Mouse (Mus musculus) bone marrow macrophage, adult 2 months (primary cell): ENCODE measurements around the gene Cacna2d3.

Experiments
- CTCF ChIP-seq: IDR thresholded peaks from 2 replicates; pipeline ENCODE4 v1.5.1; 2012; ENCODE audit warnings: low read depth, mild to moderate bottlenecking, low read length, moderate library complexity
- POLR2A ChIP-seq: IDR thresholded peaks from 2 replicates; pipeline ENCODE4 v1.6.1; 2012; ENCODE audit warnings: mild to moderate bottlenecking, low read depth, low read length, borderline replicate concordance

DNA sequence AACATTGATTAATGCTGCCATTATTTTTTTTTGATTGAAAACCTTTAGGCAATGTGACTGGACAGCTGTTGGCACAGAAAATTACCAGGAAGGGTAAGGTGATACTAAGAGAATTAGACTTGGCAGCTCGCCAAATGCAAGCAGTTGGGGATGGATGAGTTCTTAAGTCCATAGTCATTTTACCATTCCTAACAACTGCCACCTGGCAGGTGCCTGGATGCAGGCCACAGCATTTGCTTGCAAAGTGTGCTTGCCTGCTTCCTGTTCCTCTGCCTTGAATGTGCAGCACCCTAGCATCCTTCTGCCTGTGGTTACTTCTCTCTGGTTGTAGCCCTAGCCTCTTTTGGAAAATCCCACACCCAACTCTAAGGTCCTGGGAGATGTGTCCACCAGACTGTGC is 236.2 kb downstream of the Cacna2d3 start:
- no peak for TF ChIP-seq CTCF
- no peak for TF ChIP-seq POLR2A
